Mouse (Mus musculus): ENCODE measurements around the gene Aox2. TPM values are rescaled to one million over a fixed set of nuclear protein-coding genes. Genes with fewer than 3 reads are reported as not detected.

Aox2 gene
- polyA plus RNA-seq, 1 experiment, result 0.02 TPM

GRCm38 (mm10) chr1:58298347-58298746 is 20.2 kb downstream of the Aox2 start:
- no peaks in the 10 kb centered on the region for H3K36me3 ChIP-seq (ENCODE audit: control insufficient read depth, insufficient read depth, low read length)
- WGBS, result 83% methylated on average over 6 of the region's 6 CpGs
- no peak for TF ChIP-seq POLR2A (IDR thresholded peaks at IDR 0.05; ENCODE audit: low read depth, low read length)
- TF ChIP-seq CTCF (IDR thresholded peaks at IDR 0.05; ENCODE audit: extremely low read depth, insufficient read depth, insufficient read length, insufficient replicate concordance), result no peak
- no peak overlapping the region for H3K27ac ChIP-seq (ENCODE audit: insufficient read depth, low read length)
- no peak for DNase-seq (ENCODE audit: low read depth in 1 of 2, low spot score in 2 of 2)
- H3K4me1 ChIP-seq (ENCODE audit: control insufficient read depth, insufficient read depth, insufficient read length), result peaks cover 9% of the 10 kb centered on the region; the same call in 1 of the 2 replicates
- H3K4me3 ChIP-seq (ENCODE audit: extremely low read depth, insufficient read depth, insufficient read length), result no peak overlapping the region
- no peaks in the 10 kb centered on the region for H3K27me3 ChIP-seq (ENCODE audit: control insufficient read depth, insufficient read depth, low read length)

GRCm38 (mm10) chr1:58301073-58301472 is 22.9 kb downstream of the Aox2 start:
- no peak for TF ChIP-seq POLR2A (IDR thresholded peaks at IDR 0.05; ENCODE audit: low read depth, low read length)
- TF ChIP-seq CTCF (IDR thresholded peaks at IDR 0.05; ENCODE audit: extremely low read depth, insufficient read depth, insufficient read length, insufficient replicate concordance), result no peak
- no peaks in the 10 kb centered on the region for H3K36me3 ChIP-seq (ENCODE audit: control insufficient read depth, insufficient read depth, low read length)
- 53% methylated on average over 7 of the region's 7 CpGs for WGBS
- no peak overlapping the region for H3K4me3 ChIP-seq (ENCODE audit: extremely low read depth, insufficient read depth, insufficient read length)
- H3K27me3 ChIP-seq (ENCODE audit: control insufficient read depth, insufficient read depth, low read length), result no peaks in the 10 kb centered on the region
- peaks cover 15% of the 10 kb centered on the region; the same call in 1 of the 2 replicates for H3K4me1 ChIP-seq (ENCODE audit: control insufficient read depth, insufficient read depth, insufficient read length)
- no peak overlapping the region for H3K27ac ChIP-seq (ENCODE audit: insufficient read depth, low read length)
- no peak for DNase-seq (ENCODE audit: low read depth in 1 of 2, low spot score in 2 of 2)

- no peak overlapping the region for H3K27ac ChIP-seq (ENCODE audit: insufficient read depth, low read length)
- no peak for TF ChIP-seq POLR2A (IDR thresholded peaks at IDR 0.05; ENCODE audit: low read depth, low read length)
- peaks cover 15% of the 10 kb centered on the region; the same call in 1 of the 2 replicates for H3K4me1 ChIP-seq (ENCODE audit: control insufficient read depth, insufficient read depth, insufficient read length)
- WGBS, result 88% methylated on average over 6 of the region's 6 CpGs
- no peaks in the 10 kb centered on the region for H3K36me3 ChIP-seq (ENCODE audit: control insufficient read depth, insufficient read depth, low read length)
- DNase-seq (ENCODE audit: low read depth in 1 of 2, low spot score in 2 of 2), result no peak
- no peak overlapping the region for H3K4me3 ChIP-seq (ENCODE audit: extremely low read depth, insufficient read depth, insufficient read length)
- H3K27me3 ChIP-seq (ENCODE audit: control insufficient read depth, insufficient read depth, low read length), result no peaks in the 10 kb centered on the region
Measured at GRCm38 (mm10) chr1:58302015-58302414, 23.9 kb downstream of the Aox2 start.

- Histone ChIP-seq H3K36me3 (ENCODE audit: control insufficient read depth, insufficient read depth, low read length) (no peaks in the 10 kb centered on the region), H3K4me3 (ENCODE audit: extremely low read depth, insufficient read depth, insufficient read length) (no peak overlapping the region), H3K27ac (ENCODE audit: insufficient read depth, low read length) (peak overlapping the region; percentile 43), H3K27me3 (ENCODE audit: control insufficient read depth, insufficient read depth, low read length) (no peaks in the 10 kb centered on the region), H3K4me1 (ENCODE audit: control insufficient read depth, insufficient read depth, insufficient read length) (peaks cover 15% of the 10 kb centered on the region; the same call in 1 of the 2 replicates)
- no peak for TF ChIP-seq POLR2A (IDR thresholded peaks at IDR 0.05; ENCODE audit: low read depth, low read length)
- TF ChIP-seq CTCF (IDR thresholded peaks at IDR 0.05; ENCODE audit: extremely low read depth, insufficient read depth, insufficient read length, insufficient replicate concordance), result no peak
- WGBS, result 60% methylated on average over 6 of the region's 6 CpGs
- no peak for DNase-seq (ENCODE audit: low read depth in 1 of 2, low spot score in 2 of 2)
Measured at GRCm38 (mm10) chr1:58303009-58303408, 24.9 kb downstream of the Aox2 start.

- peaks cover 15% of the 10 kb centered on the region; the same call in 1 of the 2 replicates for H3K4me1 ChIP-seq (ENCODE audit: control insufficient read depth, insufficient read depth, insufficient read length)
- no peaks in the 10 kb centered on the region for H3K36me3 ChIP-seq (ENCODE audit: control insufficient read depth, insufficient read depth, low read length)
- H3K27ac ChIP-seq (ENCODE audit: insufficient read depth, low read length), result 0 out of 2 replicates have a peak overlapping the region, but pooled peaks have one; percentile 43
- H3K27me3 ChIP-seq (ENCODE audit: control insufficient read depth, insufficient read depth, low read length), result no peaks in the 10 kb centered on the region
- WGBS, result 4% methylated on average over 4 of the region's 4 CpGs
- TF ChIP-seq CTCF (IDR thresholded peaks at IDR 0.05; ENCODE audit: extremely low read depth, insufficient read depth, insufficient read length, insufficient replicate concordance) (no peak), POLR2A (IDR thresholded peaks at IDR 0.05; ENCODE audit: low read depth, low read length) (no peak)
- DNase-seq (ENCODE audit: low read depth in 1 of 2, low spot score in 2 of 2), result peak in 1 of 2 experiments; percentile 58
- no peak overlapping the region for H3K4me3 ChIP-seq (ENCODE audit: extremely low read depth, insufficient read depth, insufficient read length)
Measured at GRCm38 (mm10) chr1:58303726-58304125, 25.6 kb downstream of the Aox2 start.

- WGBS, result 27% methylated on average over 12 of the region's 12 CpGs
- Histone ChIP-seq H3K27ac (ENCODE audit: insufficient read depth, low read length) (no peak overlapping the region), H3K4me1 (ENCODE audit: control insufficient read depth, insufficient read depth, insufficient read length) (peaks cover 15% of the 10 kb centered on the region; the same call in 1 of the 2 replicates), H3K36me3 (ENCODE audit: control insufficient read depth, insufficient read depth, low read length) (no peaks in the 10 kb centered on the region), H3K27me3 (ENCODE audit: control insufficient read depth, insufficient read depth, low read length) (no peaks in the 10 kb centered on the region), H3K4me3 (ENCODE audit: extremely low read depth, insufficient read depth, insufficient read length) (no peak overlapping the region)
- no peak for DNase-seq (ENCODE audit: low read depth in 1 of 2, low spot score in 2 of 2)
- TF ChIP-seq POLR2A (IDR thresholded peaks at IDR 0.05; ENCODE audit: low read depth, low read length), result no peak
- TF ChIP-seq CTCF (IDR thresholded peaks at IDR 0.05; ENCODE audit: extremely low read depth, insufficient read depth, insufficient read length, insufficient replicate concordance), result no peak
Measured at GRCm38 (mm10) chr1:58304296-58304695, 26.2 kb downstream of the Aox2 start.

- TF ChIP-seq POLR2A (IDR thresholded peaks at IDR 0.05; ENCODE audit: low read depth, low read length), result no peak
- TF ChIP-seq CTCF (IDR thresholded peaks at IDR 0.05; ENCODE audit: extremely low read depth, insufficient read depth, insufficient read length, insufficient replicate concordance), result no peak
- H3K36me3 ChIP-seq (ENCODE audit: control insufficient read depth, insufficient read depth, low read length), result no peaks in the 10 kb centered on the region
- no peak overlapping the region for H3K27ac ChIP-seq (ENCODE audit: insufficient read depth, low read length)
- peaks cover 15% of the 10 kb centered on the region; the same call in 1 of the 2 replicates for H3K4me1 ChIP-seq (ENCODE audit: control insufficient read depth, insufficient read depth, insufficient read length)
- no peaks in the 10 kb centered on the region for H3K27me3 ChIP-seq (ENCODE audit: control insufficient read depth, insufficient read depth, low read length)
- WGBS, result 88% methylated on average over 8 of the region's 8 CpGs
- H3K4me3 ChIP-seq (ENCODE audit: extremely low read depth, insufficient read depth, insufficient read length), result no peak overlapping the region
- no peak for DNase-seq (ENCODE audit: low read depth in 1 of 2, low spot score in 2 of 2)
Measured at GRCm38 (mm10) chr1:58307181-58307580, 29.1 kb downstream of the Aox2 start.
